Mouse (Mus musculus): Measurements from ENCODE around the gene Pef1.

Gene Pef1

DNA sequence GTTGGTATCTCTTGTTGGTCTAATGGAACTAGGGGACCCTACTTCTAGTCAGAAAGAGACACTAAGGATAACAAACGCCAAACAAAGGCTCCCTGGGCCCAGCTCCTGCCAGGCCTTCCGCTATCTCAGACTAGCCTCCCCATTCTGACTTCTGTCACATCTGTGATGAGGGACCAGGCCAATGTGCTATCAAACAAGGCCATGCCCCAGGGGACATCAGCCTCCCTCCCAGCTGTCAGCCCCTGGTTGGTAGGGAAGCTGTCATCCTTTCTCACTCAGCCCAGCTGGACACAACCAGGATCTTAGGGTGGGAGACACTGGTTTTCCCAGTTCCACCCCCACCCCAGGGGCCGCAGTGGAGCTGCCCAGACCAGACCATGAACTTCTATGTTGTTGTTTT, 7.2 kb upstream of the Pef1 start:
- CTCF ChIA-PET: no interaction called here

DNA sequence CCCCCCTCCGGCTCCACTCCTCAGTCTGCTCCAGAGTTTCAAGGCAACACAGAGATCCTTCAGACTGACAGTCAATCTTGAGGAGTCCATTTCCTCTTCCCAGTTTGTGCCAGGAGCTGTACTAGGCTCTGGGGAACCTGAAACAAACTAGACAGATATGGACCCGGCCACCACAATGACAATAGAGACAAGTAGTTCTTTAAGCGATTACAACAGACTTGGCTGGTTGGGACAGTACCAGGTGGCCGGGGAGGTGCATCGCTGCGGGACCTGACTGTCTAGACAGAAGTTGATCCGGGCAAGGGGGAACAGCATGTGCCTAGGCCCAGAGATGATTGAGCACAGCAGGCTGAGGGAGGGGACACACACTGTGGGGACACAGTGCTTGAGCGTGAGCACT, 1.2 kb upstream of the Pef1 start:
- CTCF ChIA-PET: interaction anchor here (0.6 kb wide), 2 partner anchors 29 to 50 kb away, joined by 4 to 5 read pairs; no protein-coding TSS in a partner anchor

GRCm38 (mm10) chr4:130103632-130104031, 1.3 kb downstream of the Pef1 start:
- CTCF ChIA-PET: interaction anchor here (0.6 kb wide), 1 partner anchor 86 kb away, joined by 3 read pairs; no protein-coding TSS in a partner anchor

DNA sequence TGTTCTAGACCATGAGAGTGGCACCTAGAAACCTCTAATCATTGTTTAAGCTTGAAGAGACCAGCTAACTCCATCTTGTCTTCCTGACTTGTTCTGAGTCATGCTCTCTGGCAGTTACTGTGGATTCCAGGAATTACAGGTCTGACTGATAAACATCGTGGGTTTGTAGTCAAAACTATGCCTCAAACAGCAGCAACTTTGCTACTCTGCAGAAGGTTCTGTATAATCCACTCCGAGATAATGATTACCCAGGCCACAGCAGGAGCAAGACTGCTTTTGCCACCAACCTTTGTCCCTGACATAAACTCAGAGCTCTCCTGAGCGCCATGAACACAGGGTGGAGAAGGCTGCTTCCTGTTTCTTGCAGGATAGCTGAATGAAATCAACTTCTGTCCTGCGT, 2.2 kb downstream of the Pef1 start:
- CTCF ChIA-PET: no interaction called here

GRCm38 (mm10) chr4:130107065-130107443, 4.7 kb downstream of the Pef1 start:
- CTCF ChIA-PET: no interaction called here

DNA sequence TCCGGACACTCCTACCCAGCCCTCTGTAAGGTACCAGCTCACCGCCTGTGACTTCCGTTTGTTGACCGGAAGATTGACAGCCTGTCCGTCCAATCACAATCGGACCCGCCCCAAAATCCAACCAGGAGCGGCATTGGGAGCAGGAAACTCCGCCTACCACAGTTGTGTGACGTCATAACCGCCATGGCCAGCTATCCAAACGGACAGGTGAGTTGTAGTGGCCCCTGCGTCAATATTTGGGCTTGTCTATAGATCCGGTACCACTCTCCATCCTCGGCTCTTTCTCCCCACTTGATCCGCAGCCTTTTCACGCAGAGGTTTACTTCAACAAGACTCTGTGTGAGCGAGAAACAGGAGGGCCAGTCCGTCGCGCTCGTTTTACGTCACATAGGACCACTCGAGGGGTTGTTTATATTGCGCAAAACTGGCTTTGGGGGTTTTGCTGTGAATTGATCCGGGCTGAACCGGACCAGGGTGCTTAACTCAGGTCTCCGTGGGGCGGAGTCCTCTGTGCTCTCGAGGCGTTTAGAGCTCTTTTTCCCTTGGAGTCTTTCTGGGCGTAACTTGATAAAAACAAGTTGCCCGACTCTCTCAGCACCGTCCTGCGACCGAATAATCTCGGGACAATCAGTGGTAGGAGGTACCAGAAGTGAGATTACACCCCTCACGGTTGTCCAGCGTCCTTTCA, 5.2 kb downstream of the Pef1 start:
- CTCF ChIA-PET: no interaction called here

GRCm38 (mm10) chr4:130108929-130109328, 6.6 kb downstream of the Pef1 start:
- CTCF ChIA-PET: no interaction called here

- CTCF ChIA-PET: no interaction called here
Measured at GRCm38 (mm10) chr4:130109666-130110065, 7.3 kb downstream of the Pef1 start.

DNA sequence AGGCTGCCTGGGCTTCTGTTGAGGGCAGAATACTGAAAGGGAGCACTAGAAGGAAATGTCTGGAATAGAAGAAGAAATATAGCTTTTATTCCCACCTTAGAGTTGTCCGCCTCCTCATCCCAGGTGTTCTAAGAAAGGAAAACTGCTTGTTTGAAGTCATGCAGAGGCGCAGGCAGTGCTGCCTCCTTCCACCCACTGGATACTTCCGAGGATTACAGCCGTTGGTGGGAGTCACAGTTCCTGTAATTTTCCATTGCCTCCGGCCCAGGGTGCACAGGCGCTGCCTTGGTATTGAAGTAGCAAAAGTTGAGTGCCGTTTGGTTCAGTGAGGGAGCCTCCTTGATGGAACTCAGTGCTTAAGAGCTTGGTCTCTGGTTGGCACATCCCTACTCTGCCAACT, 7.7 kb downstream of the Pef1 start:
- CTCF ChIA-PET: no interaction called here

GRCm38 (mm10) chr4:130112299-130112698, 9.9 kb downstream of the Pef1 start:
- CTCF ChIA-PET: no interaction called here

DNA sequence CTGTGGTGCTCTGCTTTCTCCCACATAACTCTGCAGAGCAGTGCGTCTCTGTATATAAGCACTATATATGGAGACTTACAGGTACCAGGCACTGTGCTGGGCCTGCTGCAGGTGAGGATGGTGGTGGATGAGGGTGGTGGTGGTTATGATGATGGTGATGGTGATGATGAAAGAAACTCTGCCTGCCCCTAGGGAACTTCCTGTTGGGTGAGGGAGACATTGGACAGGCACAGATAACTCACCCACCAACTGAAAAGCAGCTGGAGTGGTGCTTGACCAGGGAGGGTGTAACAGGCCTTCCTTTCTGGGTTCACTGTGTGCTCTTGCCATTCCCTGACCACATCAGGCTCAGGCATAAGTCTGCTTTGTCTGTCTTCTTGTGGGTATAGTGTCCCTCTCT, 10.4 kb downstream of the Pef1 start:
- CTCF ChIA-PET: no interaction called here

- CTCF ChIA-PET: no interaction called here
Measured at GRCm38 (mm10) chr4:130120752-130121151, 18.4 kb downstream of the Pef1 start.

DNA sequence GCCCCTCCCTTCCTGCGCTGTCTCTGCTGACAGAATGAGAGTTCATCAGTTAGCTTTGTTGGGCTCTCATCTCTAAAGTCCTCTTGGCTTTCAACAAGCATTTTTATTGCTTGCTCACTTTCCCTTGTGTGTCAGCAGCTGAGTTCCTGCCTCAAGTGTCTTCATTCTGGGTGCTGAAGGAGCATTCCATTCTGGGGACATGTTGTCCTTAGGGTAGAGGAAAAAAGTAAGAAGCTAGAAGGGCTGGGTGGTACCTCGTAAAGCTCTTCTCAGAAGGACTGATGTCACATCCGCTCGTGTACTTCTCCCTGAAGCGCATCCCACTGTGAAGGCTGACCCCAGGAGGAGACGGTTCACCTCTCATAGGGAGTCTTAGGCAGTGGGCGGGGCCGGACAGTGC, 19.2 kb downstream of the Pef1 start:
- CTCF ChIA-PET: no interaction called here

DNA sequence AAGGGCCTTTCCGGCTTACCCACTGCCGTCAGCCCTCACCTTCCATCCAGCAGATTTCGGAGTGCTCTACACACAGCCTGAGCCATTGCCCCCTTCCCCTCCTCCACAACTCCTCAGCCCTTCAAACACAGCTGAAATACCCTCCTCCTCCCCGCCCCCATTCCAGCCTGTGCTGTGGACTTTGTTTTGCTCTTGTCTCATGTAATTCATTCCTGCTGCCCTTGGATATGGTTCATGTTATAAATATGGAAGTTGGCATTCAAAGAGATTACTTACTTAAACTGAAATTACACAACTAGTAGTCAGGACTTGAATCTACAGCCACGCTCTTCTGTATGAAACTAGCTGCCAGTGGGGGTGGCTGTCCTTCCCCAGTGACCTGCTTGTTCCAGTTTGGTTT, 20.7 kb downstream of the Pef1 start:
- CTCF ChIA-PET: no interaction called here

DNA sequence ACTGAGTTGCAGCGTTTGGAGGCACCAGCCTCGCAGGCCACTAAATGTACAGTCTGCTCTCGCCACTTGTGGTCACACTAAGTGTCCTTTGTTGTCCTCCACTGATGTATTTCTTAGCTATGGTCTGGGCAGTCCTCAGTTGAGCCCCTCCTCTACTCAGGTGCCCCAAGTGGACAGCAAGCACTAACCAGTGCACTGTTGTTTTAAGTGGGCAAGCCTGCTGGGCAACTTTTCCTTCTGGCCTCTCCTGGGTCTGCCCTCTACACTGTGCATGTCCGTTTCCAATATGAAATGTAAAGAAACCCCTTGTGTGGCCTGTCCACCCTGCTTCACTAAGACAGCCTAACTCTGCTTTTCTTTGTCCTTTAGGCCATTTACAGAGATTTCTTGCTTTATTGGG, 21.8 kb downstream of the Pef1 start:
- CTCF ChIA-PET: no interaction called here

DNA sequence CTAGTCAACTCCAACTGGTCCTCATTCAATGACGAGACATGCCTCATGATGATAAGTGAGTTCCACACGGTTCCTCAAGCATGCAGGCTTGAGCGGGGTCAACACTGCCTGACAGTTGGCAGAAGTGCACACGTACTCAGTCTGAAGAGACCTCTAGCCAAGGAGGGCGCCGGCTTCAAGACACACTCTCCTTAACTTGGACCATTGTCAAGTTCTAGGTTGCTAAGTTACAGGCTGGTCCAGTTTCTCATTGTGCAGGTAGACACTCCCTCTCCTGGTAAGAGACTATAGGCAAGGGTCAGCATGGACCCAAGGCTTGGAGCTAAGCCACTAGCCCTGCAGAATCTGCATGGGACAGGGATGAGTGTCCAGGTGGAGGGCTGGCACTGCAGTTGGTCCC, 22.8 kb downstream of the Pef1 start:
- CTCF ChIA-PET: no interaction called here

DNA sequence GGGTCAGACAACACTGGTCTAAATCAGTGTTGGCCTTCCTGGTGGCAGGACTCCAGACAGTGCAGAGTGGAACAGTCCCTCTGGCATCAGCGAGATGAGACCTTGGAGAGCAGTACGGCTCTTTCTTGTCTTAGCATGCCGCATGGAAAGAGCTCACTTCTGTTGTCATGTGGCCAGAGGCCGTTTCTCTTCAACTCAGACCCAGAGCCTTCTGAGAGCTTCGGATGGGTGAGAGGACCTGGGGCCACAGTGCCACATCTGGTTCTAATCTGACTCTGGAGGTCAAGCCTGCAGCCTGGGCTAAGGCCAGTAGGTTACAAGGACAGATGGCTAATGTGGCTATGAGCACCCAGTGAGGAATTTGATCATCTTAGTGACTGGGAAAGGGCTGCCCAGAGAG, 23.6 kb downstream of the Pef1 start:
- CTCF ChIA-PET: no interaction called here

- CTCF ChIA-PET: no interaction called here
Measured at GRCm38 (mm10) chr4:130128907-130129306, 26.5 kb downstream of the Pef1 start.

DNA sequence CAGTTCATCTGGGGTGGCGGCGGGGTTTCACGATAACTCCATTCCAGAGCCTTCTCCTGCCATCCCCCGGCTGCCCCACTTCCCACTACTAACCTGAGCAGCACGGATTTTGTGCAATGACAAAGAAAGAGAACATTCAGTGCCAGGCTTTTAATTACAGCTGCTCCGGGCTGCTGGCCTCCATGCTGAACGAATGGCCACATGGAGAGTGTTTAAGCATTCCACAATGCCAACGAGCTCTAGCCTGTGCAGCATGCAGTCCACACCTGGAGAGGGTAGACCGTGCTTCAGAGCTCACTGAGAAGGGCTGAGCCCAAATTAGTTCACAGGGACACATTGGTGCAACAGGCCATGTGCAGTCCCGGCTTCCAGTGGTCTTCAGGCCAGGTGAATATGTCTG, 27.7 kb downstream of the Pef1 start:
- CTCF ChIA-PET: interaction anchor here (0.6 kb wide), 1 partner anchor 29 kb away, joined by 4 read pairs; no protein-coding TSS in a partner anchor

DNA sequence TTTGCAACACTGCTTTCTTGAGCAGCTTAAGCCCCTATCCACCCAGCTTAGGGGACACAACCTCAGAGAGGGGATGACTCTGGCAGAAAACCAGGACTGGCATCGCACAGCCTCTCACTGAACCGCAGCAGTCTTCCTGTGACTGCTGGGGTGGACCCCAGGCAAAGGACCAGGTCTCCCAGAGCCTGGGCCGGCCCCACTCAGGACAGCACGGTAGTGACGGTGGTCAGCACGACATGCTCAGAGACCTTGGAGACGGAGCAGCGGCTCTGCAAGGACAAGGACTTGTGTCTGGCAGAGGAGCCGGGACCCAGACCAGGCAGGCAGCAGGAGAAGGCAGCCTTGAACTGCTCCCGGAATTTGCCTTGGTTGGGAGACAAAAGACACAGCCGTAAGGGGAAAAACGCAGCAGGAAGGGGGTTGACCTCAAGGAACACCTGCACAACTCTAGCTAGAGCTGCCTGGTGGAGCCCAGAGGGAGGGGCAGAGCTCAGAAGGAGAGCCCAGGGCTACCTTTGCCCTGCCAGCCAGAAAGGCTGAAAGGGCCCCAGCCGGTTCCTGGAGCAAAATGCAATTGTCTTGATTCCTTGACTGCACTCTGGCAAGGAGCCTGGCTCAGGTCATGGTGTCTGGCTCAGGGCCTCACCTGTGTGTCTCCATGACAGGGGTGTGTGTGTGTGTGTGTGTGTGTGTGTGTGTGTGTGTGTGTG, 28.4 kb downstream of the Pef1 start:
- CTCF ChIA-PET: interaction anchor here (0.6 kb wide), 1 partner anchor 15 kb away, joined by 4 read pairs; no protein-coding TSS in a partner anchor

DNA sequence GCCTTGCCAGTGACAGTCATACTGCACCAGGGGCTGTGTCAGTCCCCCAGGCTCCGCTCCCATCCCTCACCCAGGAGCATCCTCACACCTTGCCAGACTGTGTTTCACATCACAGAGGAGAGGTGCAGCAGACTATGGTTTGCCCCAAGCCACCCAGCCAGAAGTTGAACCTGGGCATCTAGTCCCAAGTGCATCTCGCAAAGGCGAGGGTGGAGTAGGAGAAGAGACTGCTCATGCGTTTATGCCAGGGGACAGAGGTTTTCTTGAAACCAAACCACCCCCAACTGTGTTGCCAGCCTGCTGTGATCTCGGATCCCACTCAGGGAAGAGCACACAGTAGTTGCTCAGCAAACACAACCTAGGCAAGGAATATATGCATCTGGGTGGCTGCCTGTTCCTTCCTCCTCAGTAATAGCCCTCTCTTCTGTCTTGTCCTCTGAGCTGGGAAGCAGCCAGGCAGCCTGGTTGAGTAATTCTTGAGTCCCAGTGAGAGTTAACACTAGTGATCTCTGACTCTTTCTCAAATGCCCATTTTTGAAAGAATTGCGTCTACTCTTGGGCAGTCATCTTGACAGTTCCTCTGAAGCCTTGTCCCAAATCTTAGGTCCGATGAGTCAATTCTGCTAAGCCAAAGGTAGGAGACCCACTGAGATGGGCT, 29.2 kb downstream of the Pef1 start:
- CTCF ChIA-PET: no interaction called here

DNA sequence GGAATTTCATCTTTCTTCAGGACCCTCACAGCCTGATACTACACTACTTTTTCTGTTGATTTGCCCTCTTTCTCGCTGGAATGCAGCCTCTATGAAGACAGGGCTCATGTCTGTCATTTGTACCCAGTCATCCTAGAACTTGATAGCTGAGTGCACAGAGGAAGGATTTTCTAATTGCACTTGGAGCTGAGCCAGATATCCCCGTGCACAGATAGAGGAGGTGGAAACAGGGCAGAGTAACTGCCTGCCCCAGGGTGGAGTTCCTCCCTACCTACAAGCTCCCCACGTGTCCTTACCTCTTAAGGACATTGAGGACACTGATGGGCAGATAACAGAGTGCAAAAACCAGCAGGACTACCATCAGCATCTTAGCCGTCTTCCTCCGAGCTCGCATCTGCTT, 31.0 kb downstream of the Pef1 start:
- CTCF ChIA-PET: no interaction called here

Data from spleen, embryonic (tissue).